Mouse (Mus musculus) telencephalon, adult 2 months (tissue): Measurements from ENCODE around the gene Tmem147.

Experiments used
- DNase-seq: peaks from one replicate; pipeline ENCODE4 v3.0.0-alpha.2; 2011; ENCODE audit warnings: low read depth, low spot score

Tmem147 gene

GRCm38 (mm10) chr7:30728214-30728613, 1.1 kb downstream of the Tmem147 start:
- no peak for DNase-seq

GRCm38 (mm10) chr7:30723274-30723953, 5.9 kb downstream of the Tmem147 start:
- no peak for DNase-seq

DNA sequence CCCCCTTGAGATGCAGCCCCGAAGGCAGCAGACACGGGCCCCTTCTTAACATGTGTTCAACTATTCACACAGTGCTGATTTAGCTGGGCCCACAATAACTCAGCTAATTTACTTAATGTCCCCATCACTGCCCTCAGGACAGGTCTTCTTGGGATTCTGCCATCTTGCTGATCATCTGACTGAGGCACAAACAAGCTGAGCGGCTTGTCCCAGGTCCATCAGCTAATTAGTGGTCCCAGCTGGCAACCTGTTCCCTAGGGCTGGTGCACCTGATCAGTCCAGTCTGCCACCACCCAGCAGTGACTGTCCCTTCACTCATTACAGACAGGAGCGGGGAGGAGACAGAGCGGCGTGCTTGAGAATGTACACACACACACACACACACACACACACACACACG, 8.1 kb downstream of the Tmem147 start:
- DNase-seq: no peak

- no peak for DNase-seq
Measured at GRCm38 (mm10) chr7:30719669-30720068, 9.7 kb downstream of the Tmem147 start.

- DNase-seq: no peak
Measured at GRCm38 (mm10) chr7:30717716-30718046, 11.7 kb downstream of the Tmem147 start.

- peak; percentile 36 for DNase-seq
Measured at GRCm38 (mm10) chr7:30717006-30717715, 12.2 kb downstream of the Tmem147 start.

GRCm38 (mm10) chr7:30711942-30712341, 17.4 kb downstream of the Tmem147 start, which contains the start of gene Atp4a:
Gene Atp4a (plus strand): TSS chr7:30712209.
- no peak for DNase-seq

DNA sequence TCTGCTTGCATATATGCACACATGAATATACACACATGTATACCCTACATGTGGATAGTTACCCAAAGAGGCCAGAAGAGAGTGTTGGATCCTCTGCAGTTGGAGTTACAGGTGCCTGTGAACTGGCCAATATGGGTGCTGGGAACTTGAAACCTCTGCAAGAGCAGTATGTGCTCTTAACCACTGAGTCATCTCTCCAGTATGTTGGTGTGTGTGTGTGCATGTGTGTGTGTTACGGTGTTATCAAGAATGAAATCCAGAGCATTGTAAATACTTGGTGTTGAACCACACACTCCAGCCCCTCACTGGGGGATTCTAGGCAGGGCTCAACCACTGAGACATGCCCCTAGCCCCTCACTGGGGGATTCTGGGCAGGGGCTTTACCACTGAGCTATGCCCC, 21.9 kb downstream of the Tmem147 start:
- no peak for DNase-seq

DNA sequence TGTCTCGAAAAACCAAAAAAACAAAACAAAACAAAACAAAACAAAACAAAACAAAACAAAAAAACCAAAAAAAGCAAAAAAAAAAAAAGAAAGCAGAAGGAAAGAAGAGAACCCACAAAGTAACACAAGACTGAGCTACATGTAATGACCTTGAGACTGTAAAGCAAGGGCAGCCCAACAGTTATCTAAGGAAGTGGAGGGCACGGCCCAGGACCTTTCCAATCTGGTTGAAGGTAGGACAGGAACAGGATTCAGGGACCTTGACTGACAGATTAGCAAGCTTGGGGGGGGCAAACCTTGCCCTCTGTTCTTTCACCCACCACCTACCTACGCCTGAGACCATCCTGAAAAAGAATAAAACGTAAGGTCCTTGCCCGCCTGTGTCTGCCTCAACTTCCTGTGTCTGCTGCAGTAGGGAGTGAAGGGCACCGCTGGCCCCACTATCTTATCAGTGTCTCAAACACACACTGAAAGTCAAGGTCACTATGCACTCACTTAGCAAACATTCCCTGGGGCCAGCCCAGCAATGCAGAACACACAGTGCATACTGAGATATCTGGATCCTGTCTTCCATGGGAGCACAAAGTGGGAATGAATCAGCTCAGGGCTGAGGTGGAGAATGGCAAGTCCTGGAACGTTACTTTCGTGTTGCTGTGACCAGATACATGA, 23.0 kb downstream of the Tmem147 start:
- no peak for DNase-seq

DNA sequence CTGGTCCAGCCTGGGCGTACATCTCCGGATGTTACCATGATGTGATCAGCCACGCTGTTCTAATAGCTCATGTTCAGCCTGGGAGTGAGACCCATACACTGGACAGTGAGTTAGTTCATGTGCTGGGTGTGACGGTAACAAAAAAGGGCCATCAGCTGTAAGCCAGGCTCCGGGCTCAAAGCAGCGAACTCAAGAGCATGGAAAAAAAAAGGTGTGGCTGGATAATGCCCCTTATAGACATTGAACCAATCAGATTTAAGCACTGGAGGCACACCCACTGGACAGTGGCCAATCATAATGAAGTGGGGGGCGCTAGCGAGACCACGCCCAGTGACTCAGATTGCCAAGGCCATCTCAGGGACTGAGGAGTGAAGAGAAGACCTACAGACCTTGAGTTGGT, 30.8 kb downstream of the Tmem147 start, which contains the start of gene 2200002J24Rik:
2200002J24Rik (plus strand) TSS at position 338 of the 400 bp plus-strand sequence.
- no peak for DNase-seq

DNA sequence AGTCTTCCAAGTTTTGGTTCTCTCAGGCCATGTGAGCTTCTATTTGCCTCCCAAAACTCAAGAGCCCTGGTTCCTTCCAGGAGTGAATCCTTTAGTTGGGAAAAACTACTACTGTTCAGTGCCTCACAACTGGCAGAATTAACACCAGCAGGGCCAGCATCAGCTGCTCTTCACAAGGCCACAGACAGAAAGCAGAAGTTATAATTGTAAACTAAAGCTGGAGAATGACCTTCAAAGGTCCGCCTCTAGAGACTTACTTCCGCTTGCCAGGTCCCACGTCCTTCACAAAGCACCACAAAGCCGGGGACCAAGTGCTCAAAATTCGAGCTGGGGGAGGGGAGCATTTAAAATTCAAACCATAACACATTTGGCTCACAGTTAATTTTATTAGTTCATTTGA, 31.2 kb downstream of the Tmem147 start:
- DNase-seq: no peak

DNA sequence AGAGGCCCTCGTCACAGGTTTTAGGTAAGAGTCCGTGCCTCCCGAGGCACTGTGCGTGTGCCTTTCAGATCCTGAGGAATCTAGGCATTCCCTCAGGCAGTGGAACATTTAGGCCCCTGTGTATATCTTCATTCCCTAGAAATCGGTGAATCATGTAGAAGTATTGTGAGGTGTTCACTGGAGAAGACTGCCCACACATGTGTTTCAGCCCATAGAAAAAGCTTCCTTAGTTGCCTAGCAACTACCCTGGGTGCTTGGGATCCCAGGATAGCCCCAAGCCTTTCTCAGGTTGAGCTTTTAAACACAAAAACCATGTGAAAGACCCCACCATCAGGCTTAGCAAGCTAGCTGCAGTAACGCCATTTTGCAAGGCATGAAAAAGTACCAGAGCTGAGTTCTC, 41.0 kb downstream of the Tmem147 start:
- no peak for DNase-seq

DNA sequence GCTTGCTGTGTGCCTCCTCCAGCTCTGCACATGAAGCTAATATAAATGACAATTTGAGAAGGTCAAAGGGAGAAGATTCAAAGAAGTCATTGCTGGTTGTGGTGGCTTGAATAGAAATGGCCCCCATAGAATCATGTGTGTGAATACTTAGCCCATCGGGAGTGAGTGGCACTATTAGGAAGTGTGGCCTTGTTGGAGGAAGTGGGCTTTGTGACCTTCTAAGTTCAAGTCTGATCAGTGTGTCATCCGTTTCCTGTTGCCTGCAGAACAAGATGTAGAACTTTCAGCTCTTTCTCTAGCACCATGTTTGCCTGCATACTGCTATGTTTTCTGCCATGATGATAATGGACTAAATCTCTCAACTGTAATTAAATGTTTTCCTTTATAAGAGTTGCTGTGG, 45.9 kb downstream of the Tmem147 start:
- no peak for DNase-seq

DNA sequence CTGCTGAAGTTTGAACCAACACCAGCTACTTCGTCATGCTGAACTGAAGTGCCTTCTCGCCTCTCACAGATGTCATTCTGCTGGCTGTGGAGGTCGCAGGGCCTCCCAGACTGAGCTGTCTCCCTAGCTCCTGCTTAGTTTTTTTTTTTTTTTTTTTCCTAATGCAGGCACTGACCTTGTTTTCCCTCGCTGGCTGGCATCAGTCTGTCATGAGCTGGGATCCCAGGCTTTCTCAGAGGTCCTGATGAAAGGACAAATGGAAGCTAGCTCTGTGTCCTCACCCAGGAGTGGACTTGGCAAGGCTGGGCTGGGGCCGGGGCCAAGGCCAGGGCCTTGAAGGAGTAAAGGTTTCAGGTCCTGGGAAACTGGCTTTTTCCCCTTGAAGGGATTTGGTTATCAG, 47.4 kb downstream of the Tmem147 start:
- no peak for DNase-seq

DNA sequence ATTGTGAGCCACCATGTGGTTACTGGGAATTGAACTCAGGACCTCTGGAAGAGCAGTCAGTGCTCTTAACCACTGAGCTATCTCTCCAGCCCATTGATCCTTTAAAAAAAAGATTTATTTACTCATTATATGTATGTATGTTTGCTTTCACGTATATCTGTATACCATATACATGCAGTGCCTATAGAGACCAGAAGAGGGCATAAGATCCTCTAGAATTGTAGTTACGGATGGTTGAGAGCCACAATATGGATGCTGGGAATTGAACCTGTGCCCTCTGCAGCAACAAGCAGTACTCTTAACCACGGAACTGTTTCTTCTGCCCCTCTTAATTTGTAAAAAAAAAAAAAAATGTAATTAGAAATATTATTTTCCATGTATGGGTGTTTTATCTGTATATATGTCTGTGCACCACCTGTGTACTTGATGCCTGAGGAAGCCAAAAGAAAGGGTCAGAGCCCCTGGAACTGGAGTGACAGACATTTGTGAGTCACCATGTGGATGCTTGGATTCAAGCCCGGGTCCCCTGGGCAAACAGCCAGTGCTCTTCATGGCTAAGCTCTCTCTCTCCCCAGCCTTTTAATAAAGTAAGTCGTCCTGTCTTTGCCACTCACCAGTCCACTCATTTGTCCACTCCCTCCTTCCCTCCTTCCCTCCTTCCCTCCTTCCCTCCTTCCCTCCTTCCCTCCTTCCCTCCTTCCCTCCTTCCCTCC, 50.9 kb downstream of the Tmem147 start:
- DNase-seq: no peak
